Comparison of ENCODE assay signal across 8 mouse cellular contexts in the genomic region with DNA sequence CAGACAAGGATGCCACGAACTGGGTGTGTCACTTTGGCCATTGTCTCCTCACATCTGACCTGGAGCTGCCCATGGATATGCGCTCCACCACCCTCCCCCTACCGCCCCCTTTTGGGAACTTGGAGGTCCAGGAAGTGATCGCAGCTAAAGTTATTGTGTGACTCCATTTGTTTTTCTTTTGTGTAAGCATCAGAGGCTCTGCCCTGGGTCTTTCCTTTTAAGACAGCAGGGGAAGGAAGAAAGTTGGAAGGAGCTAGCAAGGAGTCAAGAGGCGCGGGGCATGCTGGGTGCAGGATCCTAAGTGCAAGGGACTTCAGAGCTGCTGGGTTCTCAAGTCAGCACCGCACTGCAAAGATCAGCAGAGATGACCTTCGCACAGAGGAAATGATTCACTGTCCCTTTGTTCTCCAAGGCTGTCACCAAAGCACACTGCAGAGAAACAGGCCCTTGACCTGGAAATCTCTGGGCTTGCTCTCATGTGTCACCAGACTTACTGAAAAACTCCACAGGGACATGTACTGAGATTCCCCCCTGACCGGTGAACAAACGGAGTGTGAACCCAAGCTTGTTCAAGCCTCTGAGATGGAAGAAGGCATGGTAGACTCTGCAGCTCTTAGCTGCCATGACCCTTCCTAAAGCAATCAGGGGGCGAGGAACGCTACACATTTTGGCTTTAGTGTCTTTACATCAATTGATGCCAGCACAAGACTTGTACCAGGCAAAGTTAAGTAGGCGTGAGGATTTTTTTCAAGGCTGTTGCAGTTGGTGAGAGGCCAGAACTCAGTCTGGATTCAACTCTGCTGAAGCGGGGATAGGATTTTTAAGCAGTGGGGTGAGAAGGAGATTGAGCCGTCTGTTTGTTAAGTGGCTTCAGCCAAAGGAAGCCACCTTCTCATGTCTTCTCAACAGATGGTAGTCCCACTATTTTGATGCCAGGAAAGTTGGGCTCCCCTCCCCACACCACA. TPM values are rescaled to one million over a fixed set of nuclear protein-coding genes. Genes with fewer than 3 reads are reported as not detected.
DNase-seq lines count a peak whose midpoint lies in the region; ATAC-seq lines count a peak whose summit lies in the region.
"Had no signal": no experiment of that assay in that cellular context is flagged by ENCODE, and none has a peak within 500 bp of the region (broad histone marks: within the 10 kb centered on the region; RNA-seq: fewer than 3 reads in every experiment).

No protein-coding gene starts in this region.

- H3K9ac ChIP-seq in heart, embryonic 13.5 days, result peak overlapping the region; percentile 33; the same call in 1 of the 2 replicates
- H3K9ac ChIP-seq in kidney, embryonic 16.5 days (replicated peaks; ENCODE audit: low read length), result no peak overlapping the region
- no peak overlapping the region for H3K9ac ChIP-seq in midbrain, embryonic 12.5 days (replicated peaks)

- no peaks in the 10 kb centered on the region for H3K36me3 ChIP-seq in heart, embryonic 13.5 days
- no peaks in the 10 kb centered on the region for H3K36me3 ChIP-seq in kidney, embryonic 16.5 days (ENCODE audit: insufficient read depth, low read length)
- no peaks in the 10 kb centered on the region for H3K36me3 ChIP-seq in midbrain, embryonic 12.5 days

- H3K4me2 ChIP-seq in heart, embryonic 13.5 days, result peak overlapping the region; percentile 61
- 0 out of 2 replicates have a peak overlapping the region, but pooled peaks have one; percentile 17 for H3K4me2 ChIP-seq in kidney, embryonic 16.5 days (replicated peaks; ENCODE audit: low read depth, low read length)
- peak overlapping the region; percentile 39 for H3K4me2 ChIP-seq in midbrain, embryonic 12.5 days (replicated peaks)

- WGBS in heart, embryonic 13.5 days, result 38% methylated on average over 15 of the region's 15 CpGs
- 43% methylated on average over 15 of the region's 15 CpGs for WGBS in kidney, embryonic 16.5 days
- 50% methylated on average over 15 of the region's 15 CpGs for WGBS in midbrain, embryonic 12.5 days

- no peaks in the 10 kb centered on the region for H3K9me3 ChIP-seq in heart, embryonic 13.5 days
- H3K9me3 ChIP-seq in kidney, embryonic 16.5 days (ENCODE audit: low read length), result no peaks in the 10 kb centered on the region
- H3K9me3 ChIP-seq in midbrain, embryonic 12.5 days, result no peaks in the 10 kb centered on the region
- H3K9me3 ChIP-seq: megakaryocyte, embryonic 14.5 days had no signal

- H3K27me3 ChIP-seq in heart, embryonic 13.5 days (replicated peaks), result no peaks in the 10 kb centered on the region
- no peaks in the 10 kb centered on the region for H3K27me3 ChIP-seq in kidney, embryonic 16.5 days (ENCODE audit: insufficient read depth, low read length)
- H3K27me3 ChIP-seq in midbrain, embryonic 12.5 days, result no peaks in the 10 kb centered on the region

- H3K27ac ChIP-seq in brown adipose tissue, adult 24 weeks (replicated peaks; ENCODE audit: low read depth, low read length), result peak overlapping the region; percentile 72
- peak overlapping the region; percentile 73 for H3K27ac ChIP-seq in heart, embryonic 13.5 days (replicated peaks)
- H3K27ac ChIP-seq in kidney, embryonic 16.5 days (ENCODE audit: low read length), result peak overlapping the region; percentile 17; the same call in 1 of the 2 replicates
- peak overlapping the region; percentile 57 for H3K27ac ChIP-seq in midbrain, embryonic 12.5 days (replicated peaks)

- H3K4me1 ChIP-seq in brown adipose tissue, adult 24 weeks (ENCODE audit: control insufficient read depth, insufficient read depth, insufficient read length, low read length), result peaks cover 8% of the 10 kb centered on the region
- peaks cover 51% of the 10 kb centered on the region for H3K4me1 ChIP-seq in heart, embryonic 13.5 days
- peaks cover 35% of the 10 kb centered on the region for H3K4me1 ChIP-seq in kidney, embryonic 16.5 days (ENCODE audit: insufficient read depth, low read length)
- peaks cover 41% of the 10 kb centered on the region for H3K4me1 ChIP-seq in midbrain, embryonic 12.5 days

- DNase-seq in ZHBTc4 (ENCODE audit: low read depth, low spot score), result peak; percentile 95
- DNase-seq in cerebellum, adult 11 months, result no peak
- DNase-seq in spleen, postnatal 10 days (ENCODE audit: low spot score in 2 of 2), result no peak

- no peak; the same call in 1 of the 2 replicates for ATAC-seq in heart, embryonic 13.5 days (ENCODE audit: extremely low read depth, insufficient number of reproducible peaks, low FRiP score, low TSS enrichment)
- ATAC-seq in kidney, embryonic 16.5 days (ENCODE audit: low FRiP score, low TSS enrichment), result peak; percentile 41; the same call in 1 of the 2 replicates
- no peak for ATAC-seq in midbrain, embryonic 12.5 days (ENCODE audit: low FRiP score, low read depth)

- H3K4me3 ChIP-seq in brown adipose tissue, adult 24 weeks (ENCODE audit: insufficient read depth, low read depth, low read length), result no peak overlapping the region
- no peak overlapping the region for H3K4me3 ChIP-seq in heart, embryonic 13.5 days
- H3K4me3 ChIP-seq in kidney, embryonic 16.5 days (ENCODE audit: low read length), result no peak overlapping the region
- no peak overlapping the region for H3K4me3 ChIP-seq in midbrain, embryonic 12.5 days
- H3K4me3 ChIP-seq: megakaryocyte, embryonic 14.5 days had no signal

RNA-seq across cellular contexts. Expression of gene Ttc30a2, which starts 17.3 kb away (rescaled TPM):
- not detected in 2 replicates for polyA plus RNA-seq in brown adipose tissue, adult 24 weeks (2012; ENCODE audit: insufficient read depth, insufficient read length, missing spikeins)
- 0.99 and 1.2 TPM in 2 replicates for polyA plus RNA-seq in heart, embryonic 13.5 days (2015; fragmentation: Nextera tagmentation; extraction: Ambion mirVana)
- polyA plus RNA-seq in kidney, embryonic 16.5 days (2015; fragmentation: Nextera tagmentation; extraction: Ambion mirVana), result 0.53 and 0.64 TPM in 2 replicates
- polyA plus RNA-seq in midbrain, embryonic 12.5 days (2016; fragmentation: Nextera tagmentation; extraction: Ambion mirVana), result 0.63 and 0.70 TPM in 2 replicates

RNA-seq across cellular contexts. Expression of gene Ttc30a1, which starts 21.1 kb away (rescaled TPM):
- polyA plus RNA-seq in brown adipose tissue, adult 24 weeks (2012; ENCODE audit: insufficient read depth, insufficient read length, missing spikeins), result 1.5 TPM in 1 of 2 replicates, not detected in the other
- 5.5 and 5.6 TPM in 2 replicates for polyA plus RNA-seq in heart, embryonic 13.5 days (2015; fragmentation: Nextera tagmentation; extraction: Ambion mirVana)
- 9.6 and 10.5 TPM in 2 replicates for polyA plus RNA-seq in kidney, embryonic 16.5 days (2015; fragmentation: Nextera tagmentation; extraction: Ambion mirVana)
- 9.1 and 9.3 TPM in 2 replicates for polyA plus RNA-seq in midbrain, embryonic 12.5 days (2016; fragmentation: Nextera tagmentation; extraction: Ambion mirVana)

RNA-seq across cellular contexts. Expression of gene Ttc30b, which starts 22.3 kb away (rescaled TPM):
- polyA plus RNA-seq in brown adipose tissue, adult 24 weeks (2012; ENCODE audit: insufficient read depth, insufficient read length, missing spikeins), result 11.9 and 20.1 TPM in 2 replicates
- polyA plus RNA-seq in heart, embryonic 13.5 days (2015; fragmentation: Nextera tagmentation; extraction: Ambion mirVana), result 8.6 and 10.6 TPM in 2 replicates
- 14.0 and 14.4 TPM in 2 replicates for polyA plus RNA-seq in kidney, embryonic 16.5 days (2015; fragmentation: Nextera tagmentation; extraction: Ambion mirVana)
- 8.8 and 9.7 TPM in 2 replicates for polyA plus RNA-seq in midbrain, embryonic 12.5 days (2016; fragmentation: Nextera tagmentation; extraction: Ambion mirVana)

Comparison
In these comparisons a context has a peak if more than half of its experiments do, and no peak if none do; other contexts are left out.
1. H3K27ac ChIP-seq: peak in every context shown above with its lines; median percentile 73 in heart, embryonic 13.5 days; 72 in brown adipose tissue, adult 24 weeks; 57 in midbrain, embryonic 12.5 days; 17 in kidney, embryonic 16.5 days.